Mouse (Mus musculus) monocyte, adult 59 days (primary cell): Measurements from ENCODE around the gene Nup62. TPM values are rescaled to one million over a fixed set of nuclear protein-coding genes. Genes with fewer than 3 reads are reported as not detected.

Source experiments
- total RNA-seq, 2 experiments: library from RNA; stranded (reverse); gene quantifications; one replicate each; pipeline ENCODE4 v1.2.4; 2023

Nup62 gene
- 10 to 100 TPM; 26.2 to 31.2 TPM for total RNA-seq

GRCm38 (mm10) chr7:44815721-44816469, at the start of gene Nup62, which contains the start of gene Il4i1:
Gene Nup62 (plus strand): TSS chr7:44816088.
Gene Il4i1 (plus strand): TSS chr7:44816387.

GRCm38 (mm10) chr7:44816470-44817021, 658 bp downstream of the Nup62 start, which contains the start of gene Atf5:
Gene Atf5 (minus strand): TSS chr7:44816658.

GRCm38 (mm10) chr7:44848561-44849415, 32.9 kb downstream of the Nup62 start, which contains the start of the genes Akt1s1 and Tbc1d17:
Gene Akt1s1 (plus strand): TSS chr7:44848991.
Gene Tbc1d17 (minus strand): TSS chr7:44849079.

GRCm38 (mm10) chr7:44857042-44857552, 41.2 kb downstream of the Nup62 start, which contains the start of gene Pnkp:
Gene Pnkp (plus strand): TSS chr7:44857139.

DNA sequence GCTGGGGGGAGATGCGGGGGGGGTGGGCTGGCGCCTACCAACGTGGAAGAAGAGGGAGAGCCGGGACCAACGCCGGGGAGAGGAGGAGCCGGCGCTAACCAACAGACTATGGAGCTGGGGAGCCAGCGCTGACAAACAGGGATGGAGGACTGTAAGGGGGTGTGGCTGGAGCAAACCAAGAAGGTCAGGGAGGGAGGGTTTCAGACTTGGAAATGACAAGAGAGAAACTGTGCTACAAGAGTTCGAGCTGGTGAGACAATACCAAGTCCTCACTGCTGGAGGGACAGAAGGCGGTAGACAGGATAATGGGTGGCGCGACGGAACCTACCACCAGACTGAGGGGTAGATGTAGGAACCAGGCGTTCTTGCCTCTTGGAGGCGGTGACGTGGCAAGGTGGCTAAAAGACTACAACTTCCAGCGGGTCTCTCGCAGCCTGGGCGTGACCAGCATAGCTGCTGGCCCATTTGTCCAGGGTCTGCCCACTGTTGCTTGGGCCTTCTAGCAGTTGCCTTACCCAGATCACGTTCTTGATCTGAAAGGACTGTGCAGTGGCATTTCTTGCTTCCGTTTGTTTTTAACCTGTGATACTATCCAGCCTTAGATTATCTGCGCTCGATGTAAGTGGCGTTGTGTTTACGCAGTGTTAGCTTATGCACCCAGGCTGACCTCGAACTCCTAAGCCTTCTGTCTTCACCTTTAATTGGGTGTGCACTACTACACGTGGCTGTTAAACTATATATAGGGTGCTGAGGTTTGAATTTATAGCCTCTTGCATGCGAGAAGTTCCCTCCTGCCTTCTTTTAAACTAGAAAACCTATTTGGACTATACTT, 54.0 kb downstream of the Nup62 start, which contains the start of gene Ptov1:
Gene Ptov1 (minus strand): TSS at position 92 of the 832 bp plus-strand sequence.

Other genes starting within 250 kb of the Nup62 start
- 100 to 1,000 TPM; 353 to 405 TPM for gene Napsa, start 243.7 kb upstream of the Nup62 start, total RNA-seq
- 1 to 10 TPM; 1.7 to 3.4 TPM for gene Kcnc3, start 225.4 kb upstream of the Nup62 start, total RNA-seq
- 1 to 10 TPM in 1 of 2 experiments, under 1 TPM in 1; 0.15 to 1.3 TPM for gene Myh14, start 145.2 kb upstream of the Nup62 start, total RNA-seq
- gene Izumo2, start 107.3 kb upstream of the Nup62 start, total RNA-seq: not detected
- 10 to 100 TPM; 57.7 to 61.2 TPM for gene Vrk3, start 67.7 kb upstream of the Nup62 start, total RNA-seq
- gene Zfp473, start 65.0 kb upstream of the Nup62 start, total RNA-seq: 1 to 10 TPM in 1 of 2 experiments, under 1 TPM in 1; 0.33 to 1.1 TPM
- 10 to 100 TPM; 12.7 to 14.3 TPM for gene Il4i1, start 299 bp downstream of the Nup62 start, total RNA-seq
- 1 to 10 TPM; 4.7 to 6.0 TPM for gene Atf5, start 570 bp downstream of the Nup62 start, total RNA-seq
- gene Akt1s1, start 32.9 kb downstream of the Nup62 start, total RNA-seq: 10 to 100 TPM; 28.4 to 31.3 TPM
- 10 to 100 TPM; 78.0 to 79.4 TPM for gene Tbc1d17, start 33.0 kb downstream of the Nup62 start, total RNA-seq
- 10 to 100 TPM; 83.9 to 88.5 TPM for gene Pnkp, start 41.1 kb downstream of the Nup62 start, total RNA-seq
- gene Ptov1, start 53.7 kb downstream of the Nup62 start, total RNA-seq: 10 to 100 TPM; 59.0 to 65.1 TPM
- gene Med25, start 76.6 kb downstream of the Nup62 start, total RNA-seq: 10 to 100 TPM; 51.0 to 54.3 TPM
- gene Fuz, start 80.0 kb downstream of the Nup62 start, total RNA-seq: 10 to 100 TPM in 1 of 2 experiments, 1 to 10 TPM in 1; 8.5 to 13.7 TPM
- gene Ap2a1, start 113.4 kb downstream of the Nup62 start, total RNA-seq: 10 to 100 TPM; 65.0 to 66.5 TPM
- gene Tsks, start 127.1 kb downstream of the Nup62 start, total RNA-seq: not detected
- gene Cpt1c, start 158.8 kb downstream of the Nup62 start, total RNA-seq: 1 to 10 TPM in 1 of 2 experiments, under 1 TPM in 1; 0.63 to 2.0 TPM
- 10 to 100 TPM; 73.2 to 92.6 TPM for gene Prmt1, start 170.5 kb downstream of the Nup62 start, total RNA-seq
- gene Irf3, start 181.6 kb downstream of the Nup62 start, total RNA-seq: 100 to 1,000 TPM in 1 of 2 experiments, 10 to 100 TPM in 1; 99.4 to 105 TPM
- gene Bcl2l12, start 182.6 kb downstream of the Nup62 start, total RNA-seq: 10 to 100 TPM; 12.7 to 21.1 TPM
- 10 to 100 TPM; 79.7 to 88.3 TPM for gene Scaf1, start 200.3 kb downstream of the Nup62 start, total RNA-seq
- gene Rras, start 201.9 kb downstream of the Nup62 start, total RNA-seq: 100 to 1,000 TPM; 157 to 168 TPM
- gene Prr12, start 236.8 kb downstream of the Nup62 start, total RNA-seq: 10 to 100 TPM; 36.6 to 38.5 TPM
- 10 to 100 TPM; 43.8 to 49.1 TPM for gene Nosip, start 246.3 kb downstream of the Nup62 start, total RNA-seq
- 10 to 100 TPM; 14.4 to 16.2 TPM for gene Prrg2, start 246.6 kb downstream of the Nup62 start, total RNA-seq